Mouse (Mus musculus): ENCODE measurements at regions not wholly inside any gene's neighbourhood (a gene's known extent, or its start where the extent isn't known, plus 50 kb on each side); places are given as distances from the start of the nearest gene placed in this dataset.

GRCm38 (mm10) chr1:56183503-56184198 is 453.6 kb downstream of the Hsfy2 start:
- no peak overlapping the region for H3K27ac ChIP-seq
- H3K9me3 ChIP-seq (replicated peaks) = no peaks in the 10 kb centered on the region
- no peak overlapping the region for H3K4me2 ChIP-seq
- no peak for ATAC-seq (replicated peaks; ENCODE audit: insufficient number of reproducible peaks, insufficient read depth, low FRiP score, low read depth)
- 44% methylated on average over 8 of the region's 8 CpGs for WGBS
- 0 out of 2 replicates have a peak, but pooled peaks cover 5% of the 10 kb centered on the region for H3K4me1 ChIP-seq (replicated peaks)
- H3K27me3 ChIP-seq = no peaks in the 10 kb centered on the region
- no peaks in the 10 kb centered on the region for H3K36me3 ChIP-seq
- no peak overlapping the region for H3K4me3 ChIP-seq
- H3K9ac ChIP-seq = no peak overlapping the region

- H3K27me3 ChIP-seq = no peaks in the 10 kb centered on the region
- no peaks in the 10 kb centered on the region for H3K9me3 ChIP-seq (replicated peaks)
- H3K4me2 ChIP-seq = no peak overlapping the region
- no peak overlapping the region for H3K4me3 ChIP-seq
- no peak overlapping the region for H3K9ac ChIP-seq
- no peak overlapping the region for H3K27ac ChIP-seq
- 0 out of 2 replicates have a peak, but pooled peaks cover 5% of the 10 kb centered on the region for H3K4me1 ChIP-seq (replicated peaks)
- no peak for ATAC-seq (replicated peaks; ENCODE audit: insufficient number of reproducible peaks, insufficient read depth, low FRiP score, low read depth)
- H3K36me3 ChIP-seq = no peaks in the 10 kb centered on the region
- 61% methylated on average over 10 of the region's 10 CpGs for WGBS
Observed at GRCm38 (mm10) chr1:56179206-56179985, 457.8 kb downstream of the Hsfy2 start.

- 56% methylated on average over 4 of the region's 4 CpGs for WGBS
- ATAC-seq (replicated peaks; ENCODE audit: insufficient number of reproducible peaks, insufficient read depth, low FRiP score, low read depth) = no peak
Observed at GRCm38 (mm10) chr1:56171157-56171556, 466.1 kb downstream of the Hsfy2 start.

DNA sequence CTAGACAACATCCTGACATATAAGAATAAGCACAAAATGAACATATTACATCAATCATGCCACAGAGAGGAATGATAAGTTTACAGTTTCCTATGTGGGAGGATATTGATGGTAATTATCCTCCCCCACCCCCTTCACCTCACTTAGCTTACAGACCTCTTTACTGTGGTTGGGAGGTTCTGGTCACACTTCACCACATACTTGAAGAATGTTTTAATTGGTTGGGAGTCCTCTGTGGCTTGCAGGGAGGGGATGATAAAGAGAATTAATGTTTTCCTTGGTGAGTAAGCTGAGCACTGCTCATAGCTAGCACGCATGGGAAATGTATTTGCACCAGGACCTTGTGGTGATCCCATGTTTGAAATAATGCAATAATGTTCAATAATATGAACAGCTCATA is 468.5 kb downstream of the Hsfy2 start:
- H3K27ac ChIP-seq = no peak overlapping the region
- no peaks in the 10 kb centered on the region for H3K4me1 ChIP-seq (replicated peaks)
- H3K4me3 ChIP-seq = no peak overlapping the region
- H3K4me2 ChIP-seq = no peak overlapping the region
- H3K9ac ChIP-seq = no peak overlapping the region
- H3K27me3 ChIP-seq = no peaks in the 10 kb centered on the region
- H3K9me3 ChIP-seq (replicated peaks) = no peaks in the 10 kb centered on the region
- 44% methylated on average over 1 of the region's 1 CpGs for WGBS
- no peak for ATAC-seq (replicated peaks; ENCODE audit: insufficient number of reproducible peaks, insufficient read depth, low FRiP score, low read depth)
- no peaks in the 10 kb centered on the region for H3K36me3 ChIP-seq

More at GRCm38 (mm10) chr1:56171157-56171556, 466.1 kb downstream of the Hsfy2 start:
- Histone ChIP-seq H3K36me3 (no peaks in the 10 kb centered on the region), H3K4me1 (replicated peaks) (no peaks in the 10 kb centered on the region), H3K9me3 (replicated peaks) (no peaks in the 10 kb centered on the region), H3K27me3 (no peaks in the 10 kb centered on the region), H3K4me3 (no peak overlapping the region), H3K27ac (no peak overlapping the region), H3K9ac (no peak overlapping the region), H3K4me2 (no peak overlapping the region)

- no peaks in the 10 kb centered on the region for H3K36me3 ChIP-seq
- no peak for ATAC-seq (replicated peaks; ENCODE audit: insufficient number of reproducible peaks, insufficient read depth, low FRiP score, low read depth)
- H3K4me3 ChIP-seq = no peak overlapping the region
- no peaks in the 10 kb centered on the region for H3K9me3 ChIP-seq (replicated peaks)
- no peak overlapping the region for H3K4me2 ChIP-seq
- no peak overlapping the region for H3K9ac ChIP-seq
- H3K27ac ChIP-seq = no peak overlapping the region
- 82% methylated on average over 4 of the region's 4 CpGs for WGBS
- H3K4me1 ChIP-seq (replicated peaks) = no peaks in the 10 kb centered on the region
- no peaks in the 10 kb centered on the region for H3K27me3 ChIP-seq
Observed at GRCm38 (mm10) chr1:56168063-56168462, 469.2 kb downstream of the Hsfy2 start.

GRCm38 (mm10) chr1:56165228-56165627 is 472.0 kb downstream of the Hsfy2 start:
- Histone ChIP-seq H3K9ac (no peak overlapping the region), H3K4me2 (no peak overlapping the region), H3K27ac (no peak overlapping the region), H3K4me3 (no peak overlapping the region), H3K4me1 (replicated peaks) (no peaks in the 10 kb centered on the region), H3K9me3 (replicated peaks) (no peaks in the 10 kb centered on the region), H3K36me3 (no peaks in the 10 kb centered on the region), H3K27me3 (no peaks in the 10 kb centered on the region)
- no peak for ATAC-seq (replicated peaks; ENCODE audit: insufficient number of reproducible peaks, insufficient read depth, low FRiP score, low read depth)
- WGBS = 62% methylated on average over 2 of the region's 2 CpGs

- H3K4me1 ChIP-seq (replicated peaks) = no peaks in the 10 kb centered on the region
- H3K4me2 ChIP-seq = no peak overlapping the region
- no peak overlapping the region for H3K27ac ChIP-seq
- no peak for ATAC-seq (replicated peaks; ENCODE audit: insufficient number of reproducible peaks, insufficient read depth, low FRiP score, low read depth)
- H3K36me3 ChIP-seq = no peaks in the 10 kb centered on the region
- no peak overlapping the region for H3K9ac ChIP-seq
- no peaks in the 10 kb centered on the region for H3K27me3 ChIP-seq
- H3K4me3 ChIP-seq = no peak overlapping the region
- 80% methylated on average over 2 of the region's 2 CpGs for WGBS
- H3K9me3 ChIP-seq (replicated peaks) = no peaks in the 10 kb centered on the region
Observed at GRCm38 (mm10) chr1:56164366-56164765, 472.9 kb downstream of the Hsfy2 start.

- Histone ChIP-seq H3K36me3 (no peaks in the 10 kb centered on the region), H3K4me1 (replicated peaks) (no peaks in the 10 kb centered on the region), H3K4me2 (no peak overlapping the region), H3K27me3 (no peaks in the 10 kb centered on the region), H3K9ac (no peak overlapping the region), H3K9me3 (replicated peaks) (no peaks in the 10 kb centered on the region), H3K27ac (no peak overlapping the region), H3K4me3 (no peak overlapping the region)
- no peak for ATAC-seq (replicated peaks; ENCODE audit: insufficient number of reproducible peaks, insufficient read depth, low FRiP score, low read depth)
- WGBS = 66% methylated on average over 7 of the region's 7 CpGs
Observed at GRCm38 (mm10) chr1:56130951-56131350, 506.3 kb downstream of the Hsfy2 start.

- H3K4me3 ChIP-seq = no peak overlapping the region
- H3K9ac ChIP-seq = no peak overlapping the region
- no peaks in the 10 kb centered on the region for H3K9me3 ChIP-seq (replicated peaks)
- no peaks in the 10 kb centered on the region for H3K36me3 ChIP-seq
- H3K4me1 ChIP-seq (replicated peaks) = peaks cover 4% of the 10 kb centered on the region
- 40% methylated on average over 4 of the region's 4 CpGs for WGBS
- no peaks in the 10 kb centered on the region for H3K27me3 ChIP-seq
- peak; percentile 67; the same call in 1 of the 2 replicates for ATAC-seq (replicated peaks; ENCODE audit: insufficient number of reproducible peaks, insufficient read depth, low FRiP score, low read depth)
- H3K27ac ChIP-seq = no peak overlapping the region
- H3K4me2 ChIP-seq = no peak overlapping the region
Observed at GRCm38 (mm10) chr1:56089254-56089834, 547.9 kb downstream of the Hsfy2 start.

- H3K4me2 ChIP-seq = no peak overlapping the region
- no peaks in the 10 kb centered on the region for H3K27me3 ChIP-seq
- H3K36me3 ChIP-seq = no peaks in the 10 kb centered on the region
- no peak overlapping the region for H3K9ac ChIP-seq
- ATAC-seq (replicated peaks; ENCODE audit: insufficient number of reproducible peaks, insufficient read depth, low FRiP score, low read depth) = no peak
- H3K9me3 ChIP-seq (replicated peaks) = no peaks in the 10 kb centered on the region
- H3K27ac ChIP-seq = no peak overlapping the region
- 33% methylated on average over 1 of the region's 1 CpGs for WGBS
- H3K4me1 ChIP-seq (replicated peaks) = peaks cover 4% of the 10 kb centered on the region
- H3K4me3 ChIP-seq = no peak overlapping the region
Observed at GRCm38 (mm10) chr1:56088357-56088756, 548.9 kb downstream of the Hsfy2 start.

DNA sequence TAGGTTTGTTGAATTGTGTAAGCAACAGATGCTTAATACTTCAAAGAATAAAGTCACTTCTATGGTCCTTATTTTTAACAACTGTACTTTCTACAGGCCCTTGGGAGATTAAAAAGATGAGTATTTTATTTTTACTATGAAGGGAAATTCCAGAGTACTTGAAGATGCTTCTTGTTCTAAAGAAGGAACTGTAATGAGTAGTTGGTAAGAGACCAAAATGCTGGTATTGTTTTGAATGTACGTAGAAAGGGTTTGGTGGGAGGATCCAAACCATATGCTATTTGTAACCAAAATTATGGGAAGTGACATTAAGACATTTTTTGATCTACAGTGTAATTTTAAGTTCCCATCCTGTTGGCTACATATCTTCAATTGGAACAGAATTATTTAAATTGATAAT is 560.5 kb downstream of the Hsfy2 start:
- 70% methylated on average over 1 of the region's 1 CpGs for WGBS
- no peaks in the 10 kb centered on the region for H3K36me3 ChIP-seq
- H3K4me1 ChIP-seq (replicated peaks) = no peaks in the 10 kb centered on the region
- no peak overlapping the region for H3K4me3 ChIP-seq
- no peaks in the 10 kb centered on the region for H3K9me3 ChIP-seq (replicated peaks)
- H3K4me2 ChIP-seq = no peak overlapping the region
- H3K27ac ChIP-seq = no peak overlapping the region
- no peak overlapping the region for H3K9ac ChIP-seq
- ATAC-seq (replicated peaks; ENCODE audit: insufficient number of reproducible peaks, insufficient read depth, low FRiP score, low read depth) = no peak
- no peaks in the 10 kb centered on the region for H3K27me3 ChIP-seq
